Mouse (Mus musculus) myocyte (in vitro differentiated cells): ENCODE measurements around the gene Ube2l3.

Source experiments
- CEBPB ChIP-seq: IDR thresholded peaks from 2 replicates; pipeline ENCODE4 v1.6.1; 2011; ENCODE audit warnings: mild to moderate bottlenecking, moderate library complexity; ENCODE audit not compliant: poor library complexity, insufficient read depth, severe bottlenecking
- MAX ChIP-seq: IDR thresholded peaks from one replicate; pipeline ENCODE4 v1.6.1; 2011; ENCODE audit warnings: low read depth, mild to moderate bottlenecking, control low read depth
- MYOD1 ChIP-seq, 3 experiments: IDR thresholded peaks; one replicate each; pipeline ENCODE4 v1.6.1; 2011; ENCODE audit warnings: control low read depth in 2 of 3, low read depth in 2 of 3, mild to moderate bottlenecking in 2 of 3, moderate library complexity in 1 of 3; ENCODE audit not compliant: insufficient read length in 2 of 3, control insufficient read depth in 1 of 3
- MYOG ChIP-seq, 3 experiments: IDR thresholded peaks; one replicate each; pipeline ENCODE4 v1.6.1; 2011; ENCODE audit warnings: control low read depth in 2 of 3, low read depth in 2 of 3, mild to moderate bottlenecking in 2 of 3; ENCODE audit not compliant: insufficient read length in 2 of 3, control insufficient read depth in 1 of 3, insufficient read depth in 1 of 3
- POLR2A ChIP-seq: IDR thresholded peaks from one replicate; pipeline ENCODE4 v1.6.1; 2011; ENCODE audit warnings: low read depth, mild to moderate bottlenecking, control low read depth, moderate library complexity; ENCODE audit not compliant: insufficient read length
- TCF12 ChIP-seq: IDR thresholded peaks from one replicate; pipeline ENCODE4 v1.6.1; 2011; ENCODE audit warnings: mild to moderate bottlenecking, control low read depth; ENCODE audit not compliant: poor library complexity, insufficient read depth, severe bottlenecking

GRCm38 (mm10) chr16:17202549-17202948, at the start of gene Ube2l3:
- TF ChIP-seq TCF12 (no peak), POLR2A (no peak), CEBPB (no peak), MYOD1 (IDR thresholded peaks at IDR 0.05; ENCODE audit: control insufficient read depth in 1 of 3, insufficient read length in 2 of 3, low read depth in 2 of 3) (no peak), MAX (no peak), MYOG (IDR thresholded peaks at IDR 0.05; ENCODE audit: control insufficient read depth in 1 of 3, insufficient read depth in 1 of 3, insufficient read length in 2 of 3, low read depth in 2 of 3) (no peak)
